Mouse (Mus musculus) lung, postnatal 36 days (tissue): ENCODE results near the gene Mogat2.
A peak's percentile ranks its signal among the peaks of the same experiment; 100 is the strongest.

ENCODE experiments used
- DNase-seq: peaks from one replicate; pipeline ENCODE4 v3.0.0; 2022; ENCODE audit warnings: mixed read lengths

Gene Mogat2

GRCm38 (mm10) chr7:99234916-99235315, 3.5 kb downstream of the Mogat2 start:
- DNase-seq, result no peak

- DNase-seq, result no peak
Measured at GRCm38 (mm10) chr7:99232571-99232970, 5.8 kb downstream of the Mogat2 start.

- peak; percentile 21 for DNase-seq
Measured at GRCm38 (mm10) chr7:99230061-99230747, 8.2 kb downstream of the Mogat2 start.

GRCm38 (mm10) chr7:99229411-99229810, 9.0 kb downstream of the Mogat2 start:
- peak; percentile 69 for DNase-seq

GRCm38 (mm10) chr7:99228825-99229224, 9.6 kb downstream of the Mogat2 start:
- no peak for DNase-seq

- peak; percentile 34 for DNase-seq
Measured at GRCm38 (mm10) chr7:99227267-99227666, 11.2 kb downstream of the Mogat2 start.

- no peak for DNase-seq
Measured at GRCm38 (mm10) chr7:99226662-99227061, 11.8 kb downstream of the Mogat2 start.

GRCm38 (mm10) chr7:99225421-99225820, 13.0 kb downstream of the Mogat2 start:
- DNase-seq, result no peak

- DNase-seq, result no peak
Measured at GRCm38 (mm10) chr7:99224648-99225190, 13.7 kb downstream of the Mogat2 start.

GRCm38 (mm10) chr7:99224225-99224624, 14.2 kb downstream of the Mogat2 start:
- DNase-seq, result peak; percentile 21

GRCm38 (mm10) chr7:99217338-99218074, 20.9 kb downstream of the Mogat2 start:
- peak; percentile 81 for DNase-seq

- peak; percentile 18 for DNase-seq
Measured at GRCm38 (mm10) chr7:99215347-99215855, 23.0 kb downstream of the Mogat2 start.

- no peak for DNase-seq
Measured at GRCm38 (mm10) chr7:99214621-99215185, 23.7 kb downstream of the Mogat2 start.

GRCm38 (mm10) chr7:99213686-99214085, 24.7 kb downstream of the Mogat2 start:
- DNase-seq, result no peak

- DNase-seq, result no peak
Measured at GRCm38 (mm10) chr7:99213056-99213455, 25.4 kb downstream of the Mogat2 start.

- DNase-seq, result no peak
Measured at GRCm38 (mm10) chr7:99208704-99209103, 29.7 kb downstream of the Mogat2 start.

- no peak for DNase-seq
Measured at GRCm38 (mm10) chr7:99206364-99206763, 32.1 kb downstream of the Mogat2 start.

- no peak for DNase-seq
Measured at GRCm38 (mm10) chr7:99202163-99202562, 36.3 kb downstream of the Mogat2 start.

GRCm38 (mm10) chr7:99200290-99200689, 38.1 kb downstream of the Mogat2 start:
- DNase-seq, result no peak

- no peak for DNase-seq
Measured at GRCm38 (mm10) chr7:99199451-99200175, 38.8 kb downstream of the Mogat2 start.

GRCm38 (mm10) chr7:99198811-99199210, 39.6 kb downstream of the Mogat2 start:
- peak; percentile 13 for DNase-seq

GRCm38 (mm10) chr7:99194511-99194910, 43.9 kb downstream of the Mogat2 start:
- no peak for DNase-seq

GRCm38 (mm10) chr7:99193926-99194325, 44.5 kb downstream of the Mogat2 start:
- no peak for DNase-seq
